Comparison of ENCODE assay signal across 23 mouse cellular contexts in the genomic region with DNA sequence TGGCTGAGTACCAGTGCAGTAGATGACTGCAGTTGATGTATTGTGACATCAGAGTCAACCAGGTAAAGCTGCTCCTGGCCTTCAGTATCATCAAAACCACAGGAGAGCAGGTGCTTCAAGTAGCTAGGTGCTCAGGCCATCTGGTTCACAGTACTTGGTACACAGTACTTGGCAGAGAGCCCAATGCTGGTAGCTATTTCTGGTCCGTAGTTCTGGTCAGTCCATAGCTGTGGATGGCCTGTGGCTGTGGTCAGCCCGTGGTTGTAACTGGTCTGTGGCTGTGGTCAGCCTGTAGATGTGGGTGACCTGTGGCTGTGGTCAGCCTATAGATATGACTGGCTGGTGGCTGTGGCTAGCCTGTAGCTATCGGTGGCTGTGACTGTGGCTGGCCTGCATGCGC. TPM values are rescaled to one million over a fixed set of nuclear protein-coding genes. Genes with fewer than 3 reads are reported as not detected.
DNase-seq lines count a peak whose midpoint lies in the region; ATAC-seq and TF ChIP-seq lines count a peak whose summit lies in the region.
"Had no signal": no experiment of that assay in that cellular context is flagged by ENCODE, and none has a peak within 500 bp of the region (broad histone marks: within the 10 kb centered on the region; RNA-seq: fewer than 3 reads in every experiment).

No protein-coding gene starts in this region.

- peak overlapping the region; percentile 57 for H3K4me3 ChIP-seq in megakaryocyte, embryonic 14.5 days (replicated peaks)
- H3K4me3 ChIP-seq in kidney, embryonic 16.5 days (ENCODE audit: low read length) = no peak overlapping the region
- H3K4me3 ChIP-seq in liver, postnatal 0 days (ENCODE audit: low read depth, low read length) = no peak overlapping the region
- H3K4me3 ChIP-seq: erythroblast, embryonic 14.5 days; heart, embryonic 12.5 days; intestine, embryonic 15.5 days; kidney, embryonic 15.5 days; liver, embryonic 15.5 days; midbrain, embryonic 13.5 days; neural tube, embryonic 13.5 days had no signal

- no peak for TF ChIP-seq CTCF in liver, postnatal 0 days (IDR thresholded peaks at IDR 0.05; ENCODE audit: low read depth)

- no peak overlapping the region for H3K4me2 ChIP-seq in kidney, embryonic 16.5 days (replicated peaks; ENCODE audit: low read depth, low read length)
- H3K4me2 ChIP-seq in liver, postnatal 0 days (ENCODE audit: low read depth, low read length) = no peak overlapping the region
- H3K4me2 ChIP-seq: heart, embryonic 12.5 days; hindbrain, embryonic 14.5 days; intestine, embryonic 15.5 days; kidney, embryonic 15.5 days; liver, embryonic 15.5 days; midbrain, embryonic 13.5 days; neural tube, embryonic 13.5 days had no signal

- no peak overlapping the region for H3K27ac ChIP-seq in kidney, embryonic 16.5 days (ENCODE audit: low read length)
- no peak overlapping the region for H3K27ac ChIP-seq in liver, postnatal 0 days (ENCODE audit: low read depth)
- H3K27ac ChIP-seq: hindbrain, embryonic 14.5 days; intestine, embryonic 15.5 days; kidney, embryonic 15.5 days; liver, embryonic 15.5 days; midbrain, embryonic 13.5 days; neural tube, embryonic 13.5 days had no signal

- no peak overlapping the region for H3K9ac ChIP-seq in kidney, embryonic 16.5 days (replicated peaks; ENCODE audit: low read length)
- H3K9ac ChIP-seq in liver, postnatal 0 days (replicated peaks) = no peak overlapping the region
- H3K9ac ChIP-seq: heart, embryonic 12.5 days; hindbrain, embryonic 14.5 days; intestine, embryonic 15.5 days; kidney, embryonic 15.5 days; liver, embryonic 15.5 days; midbrain, embryonic 13.5 days; neural tube, embryonic 13.5 days had no signal

- H3K36me3 ChIP-seq in megakaryocyte, embryonic 14.5 days (replicated peaks; ENCODE audit: low read length) = no peaks in the 10 kb centered on the region
- no peaks in the 10 kb centered on the region for H3K36me3 ChIP-seq in kidney, embryonic 16.5 days (ENCODE audit: insufficient read depth, low read length)
- H3K36me3 ChIP-seq in liver, postnatal 0 days (replicated peaks; ENCODE audit: insufficient read depth, low read length) = no peaks in the 10 kb centered on the region
- H3K36me3 ChIP-seq: heart, embryonic 12.5 days; intestine, embryonic 15.5 days; kidney, embryonic 15.5 days; liver, embryonic 15.5 days; midbrain, embryonic 13.5 days; neural tube, embryonic 13.5 days had no signal

- H3K9me3 ChIP-seq in megakaryocyte, embryonic 14.5 days = peaks cover 4% of the 10 kb centered on the region; the same call in 1 of the 2 replicates
- no peaks in the 10 kb centered on the region for H3K9me3 ChIP-seq in kidney, embryonic 16.5 days (ENCODE audit: low read length)
- H3K9me3 ChIP-seq in liver, postnatal 0 days (ENCODE audit: low read length) = no peaks in the 10 kb centered on the region
- H3K9me3 ChIP-seq: heart, embryonic 12.5 days; intestine, embryonic 15.5 days; kidney, embryonic 15.5 days; liver, embryonic 15.5 days; midbrain, embryonic 13.5 days; neural tube, embryonic 13.5 days had no signal

- peaks cover 22% of the 10 kb centered on the region for H3K4me1 ChIP-seq in megakaryocyte, embryonic 14.5 days
- H3K4me1 ChIP-seq in kidney, embryonic 16.5 days (ENCODE audit: insufficient read depth, low read length) = no peaks in the 10 kb centered on the region
- no peaks in the 10 kb centered on the region for H3K4me1 ChIP-seq in liver, postnatal 0 days (ENCODE audit: insufficient read depth)
- H3K4me1 ChIP-seq: heart, embryonic 12.5 days; intestine, embryonic 15.5 days; kidney, embryonic 15.5 days; liver, embryonic 15.5 days; midbrain, embryonic 13.5 days; neural tube, embryonic 13.5 days had no signal

- peak; percentile 73 for DNase-seq in cerebellum, adult 11-12 months
- peak; percentile 50 to 64 for DNase-seq in cerebellum, postnatal 25 days
- no peak for DNase-seq in liver, postnatal 0 days
- DNase-seq in left cerebral cortex, postnatal 10 days (ENCODE audit: extremely low spot score in 1 of 2, low spot score in 2 of 2) = no peak
- DNase-seq: adrenal gland, postnatal 10 days; gastrocnemius, postnatal 36 days; thymus, adult 18-20 months; thymus, postnatal 4 days had no signal

- 89% methylated on average over 4 of the region's 4 CpGs for WGBS in kidney, embryonic 16.5 days
- WGBS in liver, postnatal 0 days (ENCODE audit: insufficient replicate concordance) = 78% methylated on average over 4 of the region's 4 CpGs

- TF ChIP-seq EP300 in liver, postnatal 0 days (IDR thresholded peaks at IDR 0.05; ENCODE audit: low read depth) = no peak

- intact Hi-C loops in left cerebral cortex, postnatal 10 days (cut with DNase I) = no loop called here

- no peak for ATAC-seq in megakaryocyte, adult 5-6 weeks (ENCODE audit: poor library complexity, severe bottlenecking)
- ATAC-seq in kidney, embryonic 16.5 days (ENCODE audit: low FRiP score, low TSS enrichment) = no peak
- ATAC-seq in liver, postnatal 0 days = no peak
- ATAC-seq: CD4-positive, CD25-positive, alpha-beta regulatory T cell, adult 4 months; forebrain, embryonic 14.5 days; intestine, embryonic 15.5 days; lung, postnatal 0 days; midbrain, embryonic 13.5 days; Patski had no signal

- peaks cover 80% of the 10 kb centered on the region for H3K27me3 ChIP-seq in megakaryocyte, embryonic 14.5 days (replicated peaks)
- no peaks in the 10 kb centered on the region for H3K27me3 ChIP-seq in kidney, embryonic 16.5 days (ENCODE audit: insufficient read depth, low read length)
- H3K27me3 ChIP-seq in liver, postnatal 0 days (ENCODE audit: insufficient read depth, low read length) = no peaks in the 10 kb centered on the region
- H3K27me3 ChIP-seq: intestine, embryonic 15.5 days; kidney, embryonic 15.5 days; liver, embryonic 15.5 days; midbrain, embryonic 13.5 days; neural tube, embryonic 13.5 days; Patski had no signal

RNA-seq across cellular contexts. Expression of a gene that starts 31.9 kb away (rescaled TPM):
- 3.0 and 8.9 TPM in 2 replicates for polyA plus RNA-seq in megakaryocyte, embryonic 14.5 days (2012; ENCODE audit: insufficient read depth, low replicate concordance)
- 28.2 and 29.2 TPM in 2 replicates for total RNA-seq in megakaryocyte, adult 5-6 weeks (2015)
- total RNA-seq in megakaryocyte, adult 5-6 weeks (2017) = 58.4 and 78.1 TPM in 2 replicates
- polyA plus RNA-seq in kidney, embryonic 16.5 days (2015; fragmentation: Nextera tagmentation; extraction: Ambion mirVana) = 11.8 TPM in 2 replicates
- 5.8 and 6.3 TPM in 2 replicates for polyA plus RNA-seq in liver, postnatal 0 days (2015; fragmentation: Nextera tagmentation; extraction: Ambion mirVana)
- total RNA-seq in left cerebral cortex, postnatal 10 days (2021) = 10 to 100 TPM; 29.7 to 33.6 TPM

Comparison
In these comparisons a context has a peak if more than half of its experiments do, and no peak if none do; other contexts are left out.
1. DNase-seq: peak in cerebellum, adult 11-12 months (single experiment) and cerebellum, postnatal 25 days (2 of 2); none in liver, postnatal 0 days (single experiment) and left cerebral cortex, postnatal 10 days (0 of 2).